Mouse (Mus musculus) heart, embryonic 16.5 days (tissue): Measurements from ENCODE around the gene Asic4. TPM values are rescaled to one million over a fixed set of nuclear protein-coding genes. Genes with fewer than 3 reads are reported as not detected.

Experiments used
- ATAC-seq: fragments of 200-750 bp; cut with Nextera tagmentation; replicated peaks from 2 replicates; pipeline ENCODE4 v1.8.0; 2017; ENCODE audit warnings: moderate number of reproducible peaks; ENCODE audit not compliant: insufficient read depth, low FRiP score; ENCODE audit errors: extremely low read depth
- H3K27ac ChIP-seq: fragments of 300-500 bp; sonication (generic); 2 replicates; pipeline ENCODE4 v1.5.1; 2014; ENCODE audit warnings: mild to moderate bottlenecking, low read length, control low read depth, moderate library complexity
- H3K27me3 ChIP-seq: fragments of 300-500 bp; sonication (generic); 2 replicates; pipeline ENCODE4 v1.6.1; 2014; ENCODE audit warnings: low read length, mixed read lengths; ENCODE audit not compliant: control insufficient read depth, insufficient read depth
- H3K36me3 ChIP-seq: fragments of 300-500 bp; sonication (generic); 2 replicates; pipeline ENCODE4 v1.6.1; 2014; ENCODE audit not compliant: control insufficient read depth, insufficient read depth
- H3K4me1 ChIP-seq: fragments of 300-500 bp; sonication (generic); 2 replicates; pipeline ENCODE4 v1.6.1; 2014; ENCODE audit warnings: low read length, mixed read lengths; ENCODE audit not compliant: control insufficient read depth, insufficient read depth
- H3K4me2 ChIP-seq: fragments of 300-500 bp; sonication (generic); 2 replicates; pipeline ENCODE4 v1.6.1; 2014; ENCODE audit warnings: low read depth, mild to moderate bottlenecking, control low read depth, low read length
- H3K4me3 ChIP-seq: fragments of 300-500 bp; sonication (generic); 2 replicates; pipeline ENCODE4 v1.5.1; 2014; ENCODE audit warnings: mild to moderate bottlenecking, control low read depth, low read length
- H3K9ac ChIP-seq: fragments of 300-500 bp; sonication (generic); 2 replicates; pipeline ENCODE4 v1.6.1; 2014; ENCODE audit warnings: low read length, control low read depth
- H3K9me3 ChIP-seq: fragments of 300-500 bp; sonication (generic); replicated peaks from 2 replicates; pipeline ENCODE4 v1.6.1; 2016; ENCODE audit warnings: low read length; ENCODE audit not compliant: control insufficient read depth
- WGBS: fragments of 180-500 bp; shearing (Covaris S2); extraction: QIAGEN DNeasy Blood & Tissue Kit; methylation state at CpG from one replicate; pipeline ENCODE4 v1.1.7; 2014; 5-methylcytosine and 5-hydroxymethylcytosine counted together
- polyA plus RNA-seq: library from polyadenylated mRNA; unstranded; fragments of >200 nt; fragmentation: Nextera tagmentation; extraction: Ambion mirVana; gene quantifications from 2 replicates; pipeline ENCODE4 v1.2.1, GENCODE M21; 2015

Asic4 gene
- polyA plus RNA-seq: 0.08 and 0.27 TPM in 2 replicates

DNA sequence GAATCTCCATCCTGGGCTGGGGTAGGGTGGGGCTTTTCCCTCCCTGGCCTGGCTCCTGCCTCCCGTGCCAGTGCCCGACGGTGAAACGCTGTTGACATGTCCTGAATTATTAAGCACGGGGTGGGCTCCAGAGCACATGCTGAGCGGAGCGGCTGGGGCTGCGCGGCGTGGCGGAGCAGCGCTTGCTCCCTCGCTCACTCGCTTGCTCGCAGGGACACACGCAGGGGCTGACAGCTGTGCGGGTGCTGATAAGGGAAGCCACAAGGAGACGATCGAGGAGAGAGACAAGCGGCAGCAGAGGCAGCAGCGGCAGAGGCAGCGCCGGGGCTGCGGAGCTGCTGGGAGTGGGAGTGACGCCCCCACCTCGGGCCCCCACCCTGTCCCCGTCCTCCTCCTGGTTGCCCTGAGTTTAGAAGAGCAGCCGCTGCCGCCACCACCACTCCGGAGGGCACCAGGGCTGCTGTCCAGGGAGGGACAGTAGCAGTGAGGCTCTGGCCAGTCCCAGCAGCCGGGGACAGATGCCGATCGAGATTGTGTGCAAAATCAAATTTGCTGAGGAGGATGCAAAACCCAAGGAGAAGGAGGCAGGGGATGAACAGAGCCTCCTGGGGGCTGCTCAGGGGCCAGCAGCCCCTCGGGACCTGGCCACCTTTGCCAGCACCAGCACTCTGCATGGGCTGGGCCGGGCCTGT is at the start of gene Asic4:
TSS of gene Asic4 (plus strand) at position 123 of the 692 bp plus-strand sequence.
- peaks cover 42% of the 10 kb centered on the region for H3K4me1 ChIP-seq
- H3K36me3 ChIP-seq: no peaks in the 10 kb centered on the region
- no peak for ATAC-seq
- peaks cover 79% of the 10 kb centered on the region for H3K27me3 ChIP-seq
- H3K4me3 ChIP-seq: peak within 1 kb of the TSS; percentile 38
- H3K9ac ChIP-seq: peak within 1 kb of the TSS; percentile 57; the same call in 1 of the 2 replicates
- no peak within 1 kb of the TSS for H3K27ac ChIP-seq
- H3K9me3 ChIP-seq: no peaks in the 10 kb centered on the region
- H3K4me2 ChIP-seq: peak within 1 kb of the TSS; percentile 60
- 1% methylated on average over 35 of the region's 35 CpGs for WGBS

DNA sequence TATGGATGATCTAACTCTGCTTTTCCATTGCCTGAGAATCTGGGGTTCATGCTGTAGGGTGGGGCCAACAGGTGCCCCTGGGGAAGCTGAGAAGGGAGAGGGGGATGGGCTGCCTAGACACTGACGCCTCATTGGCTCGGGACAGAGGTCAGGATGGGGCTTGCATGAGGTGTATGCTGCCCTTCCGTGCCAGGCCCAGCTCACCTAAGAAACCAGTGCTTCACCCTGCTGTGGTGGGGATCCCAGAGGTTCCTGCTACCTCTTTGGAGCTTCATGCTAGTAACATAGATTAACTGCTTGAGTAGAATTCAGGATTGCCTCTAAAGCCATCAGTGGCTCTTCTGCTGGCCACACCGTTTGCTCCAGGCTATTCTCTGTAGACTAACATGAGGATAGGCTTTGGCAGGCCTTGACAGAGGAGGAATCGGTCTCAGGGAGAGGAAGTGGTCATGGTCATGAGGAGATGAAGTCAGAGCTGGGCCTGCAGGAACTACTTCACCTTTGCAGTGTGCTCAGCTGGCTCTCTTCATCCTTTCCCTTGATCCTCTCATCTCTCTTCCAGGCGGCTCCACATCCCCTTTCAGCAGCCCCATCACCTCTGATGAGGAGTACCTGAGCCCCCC is 49.6 kb upstream of the Asic4 start:
- peak overlapping the region; percentile 99 for H3K27ac ChIP-seq
- ATAC-seq: peak; percentile 15
- peaks cover 40% of the 10 kb centered on the region for H3K4me1 ChIP-seq
- peaks cover 19% of the 10 kb centered on the region for H3K36me3 ChIP-seq
- peak overlapping the region; percentile 83 for H3K9ac ChIP-seq
- H3K27me3 ChIP-seq: no peaks in the 10 kb centered on the region
- peak overlapping the region; percentile 75 for H3K4me2 ChIP-seq
- 26% methylated on average over 6 of the region's 6 CpGs for WGBS
- peak overlapping the region; percentile 48 for H3K4me3 ChIP-seq
- no peaks in the 10 kb centered on the region for H3K9me3 ChIP-seq

DNA sequence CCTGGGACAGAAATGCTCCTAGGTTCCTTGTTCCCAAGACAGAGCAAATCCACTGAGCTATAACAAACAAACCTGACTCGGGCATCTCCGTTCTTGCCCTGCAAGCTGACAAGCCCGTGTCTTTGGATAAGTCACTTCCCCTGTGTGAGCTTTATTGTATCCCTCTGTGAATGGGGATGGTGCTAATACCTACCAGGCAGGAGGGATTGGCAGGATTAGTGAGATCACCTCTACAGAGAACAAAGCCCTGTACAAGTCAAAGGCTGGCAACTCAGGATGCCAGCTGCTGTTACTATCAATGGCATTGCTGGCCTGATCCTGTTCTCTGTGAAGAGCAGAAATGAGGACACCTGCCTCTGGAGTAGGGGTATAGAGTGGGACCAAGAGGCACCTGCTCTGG is 44.7 kb upstream of the Asic4 start:
- Histone ChIP-seq H3K27me3 (no peaks in the 10 kb centered on the region), H3K9ac (no peak overlapping the region), H3K36me3 (peaks cover 23% of the 10 kb centered on the region), H3K27ac (no peak overlapping the region), H3K4me2 (no peak overlapping the region), H3K9me3 (no peaks in the 10 kb centered on the region), H3K4me3 (no peak overlapping the region), H3K4me1 (peaks cover 35% of the 10 kb centered on the region)
- 83% methylated on average over 3 of the region's 3 CpGs for WGBS
- ATAC-seq: no peak

DNA sequence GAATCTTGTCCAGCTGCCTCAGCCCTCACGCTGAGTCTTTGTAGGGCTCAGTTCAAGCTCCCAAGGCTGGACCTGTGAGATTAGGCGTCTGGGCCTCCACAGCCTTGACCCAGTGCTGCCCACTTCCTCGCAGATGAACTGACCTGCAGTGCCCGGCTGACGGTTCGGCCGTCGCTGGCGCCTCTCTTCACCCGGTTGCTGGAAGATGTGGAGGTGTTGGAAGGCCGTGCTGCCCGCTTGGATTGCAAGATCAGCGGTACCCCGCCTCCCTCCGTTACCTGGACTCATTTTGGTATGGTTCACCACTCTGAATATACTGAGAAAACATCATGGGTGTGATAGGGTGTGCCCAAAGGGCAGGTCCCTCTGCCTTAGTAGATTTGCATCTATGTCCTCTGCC is 44.1 kb upstream of the Asic4 start:
- H3K36me3 ChIP-seq: peaks cover 27% of the 10 kb centered on the region
- H3K4me1 ChIP-seq: peaks cover 29% of the 10 kb centered on the region
- H3K4me2 ChIP-seq: no peak overlapping the region
- H3K27me3 ChIP-seq: no peaks in the 10 kb centered on the region
- H3K27ac ChIP-seq: no peak overlapping the region
- WGBS: 83% methylated on average over 15 of the region's 15 CpGs
- no peaks in the 10 kb centered on the region for H3K9me3 ChIP-seq
- no peak for ATAC-seq
- H3K9ac ChIP-seq: no peak overlapping the region
- H3K4me3 ChIP-seq: no peak overlapping the region

DNA sequence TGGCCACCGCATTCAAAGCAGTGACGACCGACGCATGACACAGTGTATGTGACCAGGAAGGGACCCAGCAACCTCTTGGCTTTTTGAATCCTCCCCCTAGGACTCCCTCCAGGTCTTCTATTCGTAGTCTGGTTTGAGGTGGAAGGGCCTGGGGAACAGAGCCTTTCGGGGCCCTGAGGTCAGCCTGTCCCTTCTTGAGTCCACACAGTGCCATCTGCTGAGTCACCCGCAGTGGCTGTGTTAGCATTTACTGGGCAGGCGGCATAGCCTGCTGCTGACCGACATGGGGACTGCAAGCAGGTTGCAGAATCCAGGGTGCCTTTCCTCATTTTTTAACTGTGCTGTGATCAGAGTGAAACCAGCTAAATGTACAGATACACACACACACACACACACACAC is 43.2 kb upstream of the Asic4 start:
- Histone ChIP-seq H3K27ac (peak overlapping the region; percentile 88), H3K9ac (peak overlapping the region; percentile 39; the same call in 1 of the 2 replicates), H3K9me3 (no peaks in the 10 kb centered on the region), H3K36me3 (peaks cover 26% of the 10 kb centered on the region), H3K4me1 (peaks cover 26% of the 10 kb centered on the region), H3K4me3 (no peak overlapping the region), H3K27me3 (no peaks in the 10 kb centered on the region), H3K4me2 (no peak overlapping the region)
- no peak for ATAC-seq
- WGBS: 76% methylated on average over 9 of the region's 9 CpGs

DNA sequence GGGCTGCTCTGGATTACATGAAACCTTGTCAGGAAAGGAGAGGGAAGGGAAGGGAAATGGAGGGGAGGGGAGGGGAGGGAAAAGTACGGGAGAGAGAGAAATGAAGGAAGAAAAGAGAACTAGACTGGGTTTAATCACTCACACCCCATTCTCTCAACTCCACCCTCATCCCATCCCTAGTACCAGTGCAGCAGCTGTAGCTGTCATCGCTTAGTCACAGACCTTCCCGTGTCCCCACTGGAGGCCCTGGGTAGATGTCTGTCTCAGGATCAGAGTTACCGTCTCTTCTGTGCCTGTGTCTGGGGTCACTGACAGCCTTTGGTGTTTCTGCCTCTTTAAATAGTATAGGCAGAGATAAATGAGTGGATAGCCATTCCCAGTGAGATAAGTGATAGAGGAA is 42.0 kb upstream of the Asic4 start:
- Histone ChIP-seq H3K36me3 (peaks cover 19% of the 10 kb centered on the region), H3K4me1 (peaks cover 23% of the 10 kb centered on the region)
- 33% methylated on average over 4 of the region's 4 CpGs for WGBS

DNA sequence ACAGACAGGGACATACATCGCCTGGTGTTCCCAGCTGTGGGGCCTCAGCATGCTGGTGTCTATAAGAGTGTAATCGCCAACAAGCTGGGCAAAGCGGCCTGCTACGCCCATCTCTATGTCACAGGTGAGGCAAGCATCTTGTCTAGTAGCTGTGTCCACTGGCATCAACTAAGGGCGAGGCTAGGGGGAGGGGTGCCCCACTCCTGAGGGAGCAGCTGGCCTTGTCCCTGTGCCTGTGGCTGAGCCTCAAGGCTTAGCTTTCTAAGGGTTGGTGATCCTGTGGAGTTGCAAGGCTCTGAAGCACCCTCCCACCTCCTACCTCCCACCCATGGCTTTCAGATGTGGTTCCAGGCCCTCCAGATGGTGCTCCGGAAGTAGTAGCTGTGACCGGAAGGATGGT is 40.3 kb upstream of the Asic4 start:
- ATAC-seq: no peak
- 84% methylated on average over 7 of the region's 7 CpGs for WGBS
- H3K36me3 ChIP-seq: peaks cover 20% of the 10 kb centered on the region
- H3K4me3 ChIP-seq: no peak overlapping the region
- no peak overlapping the region for H3K9ac ChIP-seq
- H3K4me1 ChIP-seq: peaks cover 30% of the 10 kb centered on the region
- H3K4me2 ChIP-seq: no peak overlapping the region
- no peaks in the 10 kb centered on the region for H3K9me3 ChIP-seq
- H3K27me3 ChIP-seq: no peaks in the 10 kb centered on the region
- no peak overlapping the region for H3K27ac ChIP-seq

More for the DNA sequence above, 42.0 kb upstream of the Asic4 start:
- no peaks in the 10 kb centered on the region for H3K9me3 ChIP-seq
- peak overlapping the region; percentile 88 for H3K27ac ChIP-seq
- H3K27me3 ChIP-seq: no peaks in the 10 kb centered on the region
- no peak overlapping the region for H3K4me3 ChIP-seq
- peak; percentile 65 for ATAC-seq
- H3K9ac ChIP-seq: no peak overlapping the region; the same call in 1 of the 2 replicates
- H3K4me2 ChIP-seq: no peak overlapping the region

DNA sequence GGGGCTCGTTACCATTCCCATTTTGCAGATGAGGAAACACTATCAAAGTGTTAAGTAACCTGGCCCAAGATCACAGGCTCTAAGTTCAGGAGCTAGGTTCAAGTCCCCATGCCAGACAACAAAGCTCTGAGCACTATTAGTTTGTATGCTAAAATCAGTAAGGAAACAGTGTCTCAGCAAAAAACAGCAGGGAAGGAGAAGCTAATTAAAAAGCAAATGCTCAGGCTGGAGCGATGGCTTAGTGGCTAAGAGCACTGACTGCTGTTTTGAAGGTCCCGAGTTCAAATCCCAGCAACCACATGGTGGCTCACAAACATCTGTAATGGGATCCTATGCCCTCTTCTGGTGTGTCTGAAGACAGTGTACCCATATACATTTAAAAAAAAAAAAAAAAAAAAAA is 38.0 kb upstream of the Asic4 start:
- ATAC-seq: no peak
- H3K9ac ChIP-seq: no peak overlapping the region
- H3K4me2 ChIP-seq: no peak overlapping the region
- H3K36me3 ChIP-seq: peaks cover 30% of the 10 kb centered on the region
- 96% methylated on average over 3 of the region's 3 CpGs for WGBS
- no peaks in the 10 kb centered on the region for H3K27me3 ChIP-seq
- no peak overlapping the region for H3K27ac ChIP-seq
- peaks cover 23% of the 10 kb centered on the region for H3K4me1 ChIP-seq
- no peaks in the 10 kb centered on the region for H3K9me3 ChIP-seq
- H3K4me3 ChIP-seq: no peak overlapping the region

DNA sequence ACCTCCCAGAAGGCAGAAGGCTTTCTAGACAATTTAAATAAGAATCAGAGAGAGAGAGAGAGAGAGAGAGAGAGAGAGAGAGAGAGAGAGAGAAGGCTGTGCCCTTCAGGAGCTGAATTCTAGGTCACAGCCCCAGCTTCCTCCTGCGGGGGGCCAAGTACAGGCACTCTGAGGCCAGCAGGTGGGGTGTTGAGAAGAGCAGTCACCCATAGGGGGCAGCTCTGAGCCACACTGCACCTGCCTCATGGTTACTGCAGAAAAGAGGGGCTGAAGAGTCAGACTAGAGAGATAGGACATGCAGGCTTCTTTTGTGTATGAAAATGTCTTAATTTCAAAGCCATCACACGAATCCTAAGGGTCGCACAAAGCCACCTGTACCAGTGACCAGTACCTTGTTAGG is 36.5 kb upstream of the Asic4 start:
- Histone ChIP-seq H3K9ac (no peak overlapping the region; the same call in 1 of the 2 replicates), H3K4me3 (no peak overlapping the region), H3K4me2 (no peak overlapping the region), H3K36me3 (peaks cover 41% of the 10 kb centered on the region), H3K27me3 (no peaks in the 10 kb centered on the region), H3K9me3 (no peaks in the 10 kb centered on the region), H3K27ac (peak overlapping the region; percentile 54), H3K4me1 (peaks cover 10% of the 10 kb centered on the region)
- ATAC-seq: peak; percentile 61; the same call in 1 of the 2 replicates
- 58% methylated on average over 3 of the region's 3 CpGs for WGBS
